Mouse (Mus musculus): ENCODE measurements around the gene Hikeshi.

Gene Hikeshi

GRCm38 (mm10) chr7:89913432-89914158 is 27.4 kb downstream of the Hikeshi start:
- DNase-seq = no peak

GRCm38 (mm10) chr7:89912356-89912755 is 28.6 kb downstream of the Hikeshi start:
- no peak for DNase-seq

GRCm38 (mm10) chr7:89909711-89910110 is 31.3 kb downstream of the Hikeshi start:
- peak in 1 of 2 experiments; percentile 29 for DNase-seq

GRCm38 (mm10) chr7:89908899-89909621 is 31.9 kb downstream of the Hikeshi start:
- DNase-seq = no peak

- DNase-seq = no peak
These were observed 32.6 kb downstream of the Hikeshi start for GRCm38 (mm10) chr7:89908421-89908820.

- DNase-seq = peak; percentile 49 to 86
These were observed 33.1 kb downstream of the Hikeshi start for GRCm38 (mm10) chr7:89907950-89908349.

GRCm38 (mm10) chr7:89903442-89904343 is 37.3 kb downstream of the Hikeshi start, which contains the start of gene Ccdc81:
Ccdc81 (minus strand) TSS chr7:89903629.
- DNase-seq = no peak

GRCm38 (mm10) chr7:89903007-89903406 is 38.0 kb downstream of the Hikeshi start:
- no peak for DNase-seq

- peak; percentile 15 to 61 for DNase-seq
These were observed 49.1 kb downstream of the Hikeshi start for GRCm38 (mm10) chr7:89891856-89892255.

GRCm38 (mm10) chr7:89891412-89891811 is 49.6 kb downstream of the Hikeshi start:
- DNase-seq = no peak

GRCm38 (mm10) chr7:89884551-89884950 is 56.5 kb downstream of the Hikeshi start:
- DNase-seq = no peak

GRCm38 (mm10) chr7:89879686-89880085 is 61.3 kb downstream of the Hikeshi start:
- DNase-seq = no peak

Data from kidney, postnatal 36 days (tissue).